Mouse (Mus musculus): ENCODE data around the gene Gstp3. TPM values are rescaled to one million over a fixed set of nuclear protein-coding genes. Genes with fewer than 3 reads are reported as not detected.

The Gstp3 gene
- polyA plus RNA-seq, 1 experiment from 2014 or later = not detected

DNA sequence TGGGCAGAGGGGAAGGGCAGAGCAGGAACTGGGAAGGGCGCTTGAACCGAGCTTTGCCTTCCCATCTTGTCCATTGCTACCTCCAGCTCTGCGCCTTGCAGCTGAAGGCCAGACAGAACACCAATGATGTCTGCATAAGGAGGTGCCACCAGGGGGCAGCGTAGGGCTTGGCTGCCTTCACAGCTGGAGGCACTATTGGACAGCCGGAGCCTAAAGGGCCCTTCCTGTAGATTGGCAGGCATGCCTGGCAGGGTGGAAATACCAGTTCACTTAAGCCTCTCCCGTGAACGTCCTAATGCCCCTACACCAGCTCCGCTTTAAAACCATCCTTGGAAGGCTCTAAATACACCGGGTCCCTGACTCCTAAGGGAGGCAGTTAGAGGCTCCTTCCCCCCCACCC is 39.7 kb upstream of the Gstp3 start:
- Histone ChIP-seq H3K9ac (replicated peaks) (no peak overlapping the region), H3K4me1 (replicated peaks) (peaks cover 49% of the 10 kb centered on the region), H3K27ac (no peak overlapping the region), H3K36me3 (peaks cover 6% of the 10 kb centered on the region; the same call in 1 of the 2 replicates), H3K27me3 (peaks cover 46% of the 10 kb centered on the region), H3K4me3 (replicated peaks) (no peak overlapping the region; the same call in 1 of the 2 replicates), H3K9me3 (no peaks in the 10 kb centered on the region), H3K4me2 (peak overlapping the region; percentile 95)
- 6% methylated on average over 9 of the region's 9 CpGs for WGBS
- ATAC-seq (ENCODE audit: insufficient number of reproducible peaks, insufficient read depth, low FRiP score, low TSS enrichment, low read depth) = no peak

GRCm38 (mm10) chr19:4098426-4098825 is 39.1 kb upstream of the Gstp3 start:
- ATAC-seq (ENCODE audit: insufficient number of reproducible peaks, insufficient read depth, low FRiP score, low TSS enrichment, low read depth) = no peak
- WGBS = 90% methylated on average over 13 of the region's 13 CpGs
- H3K9ac ChIP-seq (replicated peaks) = no peak overlapping the region
- no peak overlapping the region for H3K27ac ChIP-seq
- H3K4me2 ChIP-seq = 0 out of 2 replicates have a peak overlapping the region, but pooled peaks have one; percentile 95
- peaks cover 2% of the 10 kb centered on the region; the same call in 1 of the 2 replicates for H3K36me3 ChIP-seq
- H3K4me3 ChIP-seq (replicated peaks) = no peak overlapping the region
- peaks cover 49% of the 10 kb centered on the region for H3K4me1 ChIP-seq (replicated peaks)
- peaks cover 46% of the 10 kb centered on the region for H3K27me3 ChIP-seq
- H3K9me3 ChIP-seq = no peaks in the 10 kb centered on the region

- H3K4me1 ChIP-seq (replicated peaks) = peaks cover 49% of the 10 kb centered on the region
- peak overlapping the region; percentile 61 for H3K4me3 ChIP-seq (replicated peaks)
- peak; percentile 12 for ATAC-seq (ENCODE audit: insufficient number of reproducible peaks, insufficient read depth, low FRiP score, low TSS enrichment, low read depth)
- peaks cover 36% of the 10 kb centered on the region for H3K27me3 ChIP-seq
- WGBS = 1% methylated on average over 21 of the region's 21 CpGs
- peak overlapping the region; percentile 59 for H3K27ac ChIP-seq
- H3K9me3 ChIP-seq = no peaks in the 10 kb centered on the region
- H3K36me3 ChIP-seq = no peaks in the 10 kb centered on the region
- H3K4me2 ChIP-seq = peak overlapping the region; percentile 76
- peak overlapping the region; percentile 57 for H3K9ac ChIP-seq (replicated peaks)
Observed at GRCm38 (mm10) chr19:4097441-4097825, 38.1 kb upstream of the Gstp3 start.

- Histone ChIP-seq H3K4me3 (replicated peaks) (peak within 1 kb of the TSS; percentile 61), H3K27ac (peak within 1 kb of the TSS; percentile 76), H3K27me3 (peaks cover 30% of the 10 kb centered on the region), H3K4me2 (peak within 1 kb of the TSS; percentile 76), H3K4me1 (replicated peaks) (peaks cover 49% of the 10 kb centered on the region), H3K36me3 (no peaks in the 10 kb centered on the region), H3K9me3 (no peaks in the 10 kb centered on the region), H3K9ac (replicated peaks) (peak within 1 kb of the TSS; percentile 57)
- peak; percentile 92 for ATAC-seq (ENCODE audit: insufficient number of reproducible peaks, insufficient read depth, low FRiP score, low TSS enrichment, low read depth)
- under 1% methylated on average over 65 of the region's 65 CpGs for WGBS
Observed at GRCm38 (mm10) chr19:4096642-4097440, 37.5 kb upstream of the Gstp3 start, which contains the start of gene Cdk2ap2. Cdk2ap2 (plus strand) TSS chr19:4097182.

- 61% methylated on average over 3 of the region's 3 CpGs for WGBS
- peaks cover 40% of the 10 kb centered on the region for H3K4me1 ChIP-seq (replicated peaks)
- H3K36me3 ChIP-seq = no peaks in the 10 kb centered on the region
- H3K4me3 ChIP-seq (replicated peaks) = no peak overlapping the region
- H3K4me2 ChIP-seq = no peak overlapping the region
- peaks cover 19% of the 10 kb centered on the region for H3K27me3 ChIP-seq
- no peak overlapping the region for H3K27ac ChIP-seq
- no peaks in the 10 kb centered on the region for H3K9me3 ChIP-seq
- H3K9ac ChIP-seq (replicated peaks) = no peak overlapping the region
- no peak for ATAC-seq (ENCODE audit: insufficient number of reproducible peaks, insufficient read depth, low FRiP score, low TSS enrichment, low read depth)
Observed at GRCm38 (mm10) chr19:4095802-4096201, 36.4 kb upstream of the Gstp3 start.

DNA sequence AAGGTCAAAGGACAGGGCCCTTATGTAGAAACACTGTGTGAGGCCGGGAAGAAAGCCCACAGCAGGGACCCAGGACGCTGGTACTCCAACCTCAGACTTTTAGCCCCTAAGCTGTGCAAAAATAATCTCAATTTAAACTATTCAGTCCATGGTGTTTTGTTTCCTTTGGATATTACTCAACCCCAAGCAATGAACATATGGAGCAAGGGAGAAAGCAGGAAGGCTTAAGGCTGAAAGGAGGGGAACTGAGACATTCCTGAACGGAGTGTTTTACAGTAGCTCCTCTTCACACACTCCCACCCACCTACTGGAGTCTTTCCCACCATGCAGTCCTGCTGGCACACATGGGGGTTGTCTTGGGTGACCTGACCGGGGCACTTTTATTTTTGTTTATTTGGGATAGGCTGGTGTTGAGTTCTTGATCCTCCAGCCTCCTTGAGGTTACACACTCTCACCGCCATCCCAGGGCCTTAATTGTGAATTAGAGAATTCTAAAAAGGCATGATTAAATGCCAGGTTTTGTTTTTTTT is 35.5 kb upstream of the Gstp3 start:
- Histone ChIP-seq H3K4me3 (replicated peaks) (no peak overlapping the region), H3K9me3 (no peaks in the 10 kb centered on the region), H3K4me2 (no peak overlapping the region), H3K27me3 (peaks cover 10% of the 10 kb centered on the region), H3K36me3 (no peaks in the 10 kb centered on the region), H3K27ac (no peak overlapping the region), H3K9ac (replicated peaks) (no peak overlapping the region), H3K4me1 (replicated peaks) (peaks cover 30% of the 10 kb centered on the region)
- WGBS = 72% methylated on average over 5 of the region's 5 CpGs
- ATAC-seq (ENCODE audit: insufficient number of reproducible peaks, insufficient read depth, low FRiP score, low TSS enrichment, low read depth) = no peak

DNA sequence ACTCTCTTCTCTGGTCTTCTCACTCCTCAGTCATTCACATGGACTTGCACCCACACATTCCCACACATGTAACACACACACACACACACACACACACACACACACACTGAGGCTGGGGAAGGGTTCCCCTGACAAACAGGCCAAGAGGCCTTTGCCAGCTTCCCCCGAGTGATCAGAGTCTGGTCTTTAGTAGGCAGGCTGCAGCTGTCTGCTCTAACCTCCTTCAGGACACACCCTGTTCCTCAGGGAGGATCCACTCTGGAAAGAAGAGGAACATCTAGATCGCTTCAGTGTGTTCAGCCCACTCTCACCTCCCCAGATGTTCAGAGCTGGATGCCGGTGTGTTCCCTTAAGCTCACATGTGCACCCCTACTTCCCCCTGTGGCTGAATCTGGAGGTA is 35.0 kb upstream of the Gstp3 start:
- peaks cover 25% of the 10 kb centered on the region for H3K4me1 ChIP-seq (replicated peaks)
- H3K9ac ChIP-seq (replicated peaks) = no peak overlapping the region
- ATAC-seq (ENCODE audit: insufficient number of reproducible peaks, insufficient read depth, low FRiP score, low TSS enrichment, low read depth) = no peak
- H3K27me3 ChIP-seq = peaks cover 7% of the 10 kb centered on the region
- WGBS = 81% methylated on average over 3 of the region's 3 CpGs
- H3K4me3 ChIP-seq (replicated peaks) = no peak overlapping the region
- H3K9me3 ChIP-seq = no peaks in the 10 kb centered on the region
- H3K4me2 ChIP-seq = no peak overlapping the region
- H3K36me3 ChIP-seq = no peaks in the 10 kb centered on the region
- H3K27ac ChIP-seq = no peak overlapping the region

GRCm38 (mm10) chr19:4093772-4094171 is 34.4 kb upstream of the Gstp3 start:
- Histone ChIP-seq H3K9ac (replicated peaks) (no peak overlapping the region), H3K4me2 (no peak overlapping the region), H3K27me3 (peaks cover 6% of the 10 kb centered on the region; the same call in 1 of the 2 replicates), H3K36me3 (no peaks in the 10 kb centered on the region), H3K4me3 (replicated peaks) (no peak overlapping the region), H3K27ac (no peak overlapping the region), H3K4me1 (replicated peaks) (peaks cover 19% of the 10 kb centered on the region), H3K9me3 (no peaks in the 10 kb centered on the region)
- ATAC-seq (ENCODE audit: insufficient number of reproducible peaks, insufficient read depth, low FRiP score, low TSS enrichment, low read depth) = no peak
- WGBS = 48% methylated on average over 7 of the region's 7 CpGs

DNA sequence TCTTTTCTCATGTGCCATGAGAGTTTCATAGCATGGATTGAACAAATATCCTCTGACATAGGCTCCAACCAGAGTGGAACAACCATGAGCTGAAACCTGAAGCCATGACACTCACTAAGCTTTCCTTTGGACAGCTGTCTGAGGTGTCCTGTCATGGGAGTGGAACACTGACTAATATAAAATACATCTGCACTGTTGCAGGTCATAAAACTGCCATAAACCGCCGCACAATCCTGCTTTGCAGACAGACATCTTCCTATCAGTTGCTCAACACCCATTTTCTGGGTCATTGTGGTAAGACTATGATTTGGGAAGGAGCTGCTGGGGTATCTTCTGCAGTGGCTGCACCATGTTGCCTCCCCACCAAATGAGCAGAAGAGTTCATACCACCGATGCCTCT is 33.4 kb upstream of the Gstp3 start:
- Histone ChIP-seq H3K36me3 (no peaks in the 10 kb centered on the region), H3K4me1 (replicated peaks) (peaks cover 12% of the 10 kb centered on the region), H3K4me2 (no peak overlapping the region), H3K27ac (no peak overlapping the region), H3K9ac (replicated peaks) (no peak overlapping the region), H3K9me3 (no peaks in the 10 kb centered on the region), H3K27me3 (peaks cover 6% of the 10 kb centered on the region; the same call in 1 of the 2 replicates), H3K4me3 (replicated peaks) (no peak overlapping the region)
- no peak for ATAC-seq (ENCODE audit: insufficient number of reproducible peaks, insufficient read depth, low FRiP score, low TSS enrichment, low read depth)
- WGBS = 69% methylated on average over 3 of the region's 3 CpGs

DNA sequence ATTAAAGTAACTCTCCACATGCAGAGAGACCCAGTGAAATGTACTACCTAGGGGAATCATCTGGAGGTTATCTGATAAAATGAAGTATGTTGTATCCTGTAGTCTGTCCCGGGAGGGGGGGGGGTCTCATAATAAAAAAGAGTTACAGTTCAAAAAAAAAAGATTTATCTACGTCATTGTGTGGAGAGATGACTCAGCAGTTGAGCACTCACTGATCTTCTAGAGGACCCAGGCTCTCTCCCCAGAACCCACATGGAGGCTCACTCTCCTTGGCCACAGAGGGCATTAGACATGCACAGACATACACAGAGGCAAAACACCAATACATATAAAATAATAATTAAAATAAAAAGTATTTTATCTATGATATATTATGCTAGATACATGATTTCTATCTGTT is 32.0 kb upstream of the Gstp3 start:
- WGBS = 56% methylated on average over 2 of the region's 2 CpGs
- Histone ChIP-seq H3K27me3 (peaks cover 6% of the 10 kb centered on the region; the same call in 1 of the 2 replicates), H3K9ac (replicated peaks) (no peak overlapping the region), H3K4me2 (no peak overlapping the region), H3K9me3 (no peaks in the 10 kb centered on the region), H3K4me3 (replicated peaks) (no peak overlapping the region), H3K36me3 (no peaks in the 10 kb centered on the region), H3K27ac (no peak overlapping the region), H3K4me1 (replicated peaks) (peaks cover 5% of the 10 kb centered on the region)
- ATAC-seq (ENCODE audit: insufficient number of reproducible peaks, insufficient read depth, low FRiP score, low TSS enrichment, low read depth) = no peak

GRCm38 (mm10) chr19:4090446-4090845 is 31.1 kb upstream of the Gstp3 start:
- Histone ChIP-seq H3K27ac (no peak overlapping the region), H3K4me1 (replicated peaks) (no peaks in the 10 kb centered on the region), H3K9me3 (no peaks in the 10 kb centered on the region), H3K4me2 (no peak overlapping the region), H3K36me3 (no peaks in the 10 kb centered on the region), H3K27me3 (peaks cover 11% of the 10 kb centered on the region; the same call in 1 of the 2 replicates), H3K4me3 (replicated peaks) (no peak overlapping the region), H3K9ac (replicated peaks) (no peak overlapping the region)
- 80% methylated on average over 3 of the region's 3 CpGs for WGBS
- no peak for ATAC-seq (ENCODE audit: insufficient number of reproducible peaks, insufficient read depth, low FRiP score, low TSS enrichment, low read depth)
